Mouse (Mus musculus) embryonic facial prominence, embryonic 13.5 days (tissue): ENCODE results near the gene Tmem189. TPM values are rescaled to one million over a fixed set of nuclear protein-coding genes. Genes with fewer than 3 reads are reported as not detected.

Experiments
- ATAC-seq: fragments of 200-750 bp; cut with Nextera tagmentation; 2 replicates; pipeline ENCODE4 v1.8.0; 2017; ENCODE audit warnings: low read depth; ENCODE audit not compliant: insufficient number of reproducible peaks, insufficient read depth, low FRiP score, low TSS enrichment
- H3K27ac ChIP-seq: fragments of 300-500 bp; sonication (generic); 2 replicates; pipeline ENCODE4 v1.5.1; 2015; ENCODE audit warnings: moderate library complexity, mild to moderate bottlenecking, inconsistent platforms
- H3K27me3 ChIP-seq: fragments of 300-500 bp; sonication (generic); 2 replicates; pipeline ENCODE4 v1.6.1; 2015; ENCODE audit warnings: mild to moderate bottlenecking, inconsistent platforms
- H3K36me3 ChIP-seq: fragments of 300-500 bp; sonication (generic); 2 replicates; pipeline ENCODE4 v1.6.1; 2015; ENCODE audit warnings: mild to moderate bottlenecking, inconsistent platforms
- H3K4me1 ChIP-seq: fragments of 300-500 bp; sonication (generic); 2 replicates; pipeline ENCODE4 v1.6.1; 2015; ENCODE audit warnings: inconsistent platforms
- H3K4me2 ChIP-seq: fragments of 300-500 bp; sonication (generic); 2 replicates; pipeline ENCODE4 v1.6.1; 2015; ENCODE audit warnings: moderate library complexity, mild to moderate bottlenecking, inconsistent platforms
- H3K4me3 ChIP-seq: fragments of 300-500 bp; sonication (generic); 2 replicates; pipeline ENCODE4 v1.5.1; 2015; ENCODE audit warnings: mild to moderate bottlenecking, inconsistent platforms
- H3K9ac ChIP-seq: fragments of 300-500 bp; sonication (generic); 2 replicates; pipeline ENCODE4 v1.6.1; 2015; ENCODE audit warnings: mild to moderate bottlenecking, inconsistent platforms
- H3K9me3 ChIP-seq: fragments of 300-500 bp; sonication (generic); 2 replicates; pipeline ENCODE4 v1.6.1; 2016; ENCODE audit warnings: inconsistent platforms
- WGBS: fragments of 180-500 bp; shearing (Covaris S2); methylation state at CpG from one replicate; pipeline ENCODE4 v1.1.7; 2015; ENCODE audit warnings: mixed read lengths; 5-methylcytosine and 5-hydroxymethylcytosine counted together
- polyA plus RNA-seq: library from polyadenylated mRNA; unstranded; fragments of >200 nt; fragmentation: Nextera tagmentation; extraction: Ambion mirVana; gene quantifications from 2 replicates; pipeline ENCODE4 v1.2.1, GENCODE M21; 2015

The Tmem189 gene
- polyA plus RNA-seq, 1 experiment from 2014 or later, result 39.3 TPM

DNA sequence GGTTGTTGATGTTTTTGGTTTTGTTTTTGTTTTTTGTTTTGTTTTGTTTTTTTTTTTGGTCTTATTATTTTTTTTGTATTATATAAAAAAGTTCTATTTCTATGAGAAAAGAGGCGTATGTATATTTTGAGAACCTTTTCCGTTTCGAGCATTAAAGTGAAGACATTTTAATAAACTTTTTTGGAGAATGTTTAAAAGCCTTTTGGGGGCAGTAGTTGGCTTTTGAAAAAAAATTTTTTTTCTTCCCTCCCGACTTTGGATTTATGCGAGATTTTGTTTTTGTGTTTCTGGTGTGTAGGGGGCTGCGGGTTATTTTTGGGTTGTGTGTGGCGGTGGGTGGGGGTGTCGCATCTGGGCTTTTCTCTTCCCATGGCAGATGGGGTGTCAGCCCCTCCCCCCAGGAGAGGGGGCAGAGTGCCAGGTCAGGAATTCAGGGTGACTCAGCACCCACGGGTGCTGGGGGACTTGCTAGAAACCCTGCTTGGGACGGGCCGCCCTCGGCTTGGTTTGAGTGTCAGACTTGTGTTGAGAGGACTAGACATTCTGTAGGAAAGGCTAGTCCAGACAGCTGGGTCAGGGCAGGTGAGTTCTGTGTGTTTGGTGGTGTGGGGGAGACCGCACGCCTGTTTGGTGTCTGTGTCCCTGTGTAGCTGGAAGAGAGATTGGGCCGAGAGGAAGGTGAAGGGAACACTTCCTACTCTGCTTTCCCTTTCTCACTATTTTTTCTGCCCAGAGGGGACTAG is 768 bp upstream of the Tmem189 start:
- 52% methylated on average over 15 of the region's 15 CpGs for WGBS
- Histone ChIP-seq H3K4me2 (peak overlapping the region; percentile 97), H3K4me3 (peak overlapping the region; percentile 69), H3K9me3 (no peaks in the 10 kb centered on the region; the same call in 1 of the 2 replicates), H3K27me3 (peaks cover 57% of the 10 kb centered on the region), H3K4me1 (peaks cover 32% of the 10 kb centered on the region), H3K27ac (no peak overlapping the region), H3K9ac (peak overlapping the region; percentile 81), H3K36me3 (0 out of 2 replicates have a peak, but pooled peaks cover 3% of the 10 kb centered on the region)
- ATAC-seq, result no peak

DNA sequence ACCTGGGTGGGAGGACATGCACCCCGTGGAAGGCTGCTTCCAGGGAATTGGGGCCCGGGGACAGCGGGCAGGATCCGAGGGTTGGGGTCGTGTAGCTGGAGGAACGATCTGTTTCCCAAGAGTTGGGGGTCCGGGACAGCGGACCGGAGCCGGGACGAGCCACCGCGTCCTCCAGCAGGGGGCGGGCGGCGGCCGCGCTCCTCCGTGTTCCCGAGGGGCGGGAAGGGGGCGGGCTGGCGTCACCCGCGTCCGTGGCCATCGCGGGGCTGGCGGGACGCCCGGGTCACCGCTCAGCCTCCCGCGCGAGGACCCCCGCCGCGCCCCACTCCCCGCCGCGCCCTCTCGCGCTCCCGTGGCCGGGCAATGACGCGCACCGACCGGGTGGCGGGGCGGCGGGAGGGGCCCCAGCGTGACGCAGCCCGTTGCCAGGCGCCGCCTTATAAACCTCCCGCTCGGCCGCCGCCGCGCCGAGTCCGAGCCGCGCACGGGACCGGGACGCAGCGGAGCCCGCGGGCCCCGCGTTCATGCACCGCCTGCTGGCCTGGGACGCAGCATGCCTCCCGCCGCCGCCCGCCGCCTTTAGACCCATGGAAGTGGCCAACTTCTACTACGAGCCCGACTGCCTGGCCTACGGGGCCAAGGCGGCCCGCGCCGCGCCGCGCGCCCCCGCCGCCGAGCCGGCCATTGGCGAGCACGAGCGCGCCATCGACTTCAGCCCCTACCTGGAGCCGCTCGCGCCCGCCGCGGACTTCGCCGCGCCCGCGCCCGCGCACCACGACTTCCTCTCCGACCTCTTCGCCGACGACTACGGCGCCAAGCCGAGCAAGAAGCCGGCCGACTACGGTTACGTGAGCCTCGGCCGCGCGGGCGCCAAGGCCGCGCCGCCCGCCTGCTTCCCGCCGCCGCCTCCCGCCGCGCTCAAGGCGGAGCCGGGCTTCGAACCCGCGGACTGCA is 847 bp downstream of the Tmem189 start, which contains the start of gene Cebpb:
Gene Cebpb (plus strand): TSS at position 418 of the 954 bp plus-strand sequence.
- peaks cover 32% of the 10 kb centered on the region for H3K4me1 ChIP-seq
- peaks cover 57% of the 10 kb centered on the region for H3K27me3 ChIP-seq
- H3K9me3 ChIP-seq, result no peaks in the 10 kb centered on the region
- peak; percentile 63; the same call in 1 of the 2 replicates for ATAC-seq
- H3K4me3 ChIP-seq, result peak within 1 kb of the TSS; percentile 69
- peak within 1 kb of the TSS; percentile 81 for H3K9ac ChIP-seq
- peak within 1 kb of the TSS; percentile 97 for H3K4me2 ChIP-seq
- under 1% methylated on average over 113 of the region's 147 CpGs for WGBS
- 0 out of 2 replicates have a peak, but pooled peaks cover 3% of the 10 kb centered on the region for H3K36me3 ChIP-seq
- H3K27ac ChIP-seq, result peak within 1 kb of the TSS; percentile 73

DNA sequence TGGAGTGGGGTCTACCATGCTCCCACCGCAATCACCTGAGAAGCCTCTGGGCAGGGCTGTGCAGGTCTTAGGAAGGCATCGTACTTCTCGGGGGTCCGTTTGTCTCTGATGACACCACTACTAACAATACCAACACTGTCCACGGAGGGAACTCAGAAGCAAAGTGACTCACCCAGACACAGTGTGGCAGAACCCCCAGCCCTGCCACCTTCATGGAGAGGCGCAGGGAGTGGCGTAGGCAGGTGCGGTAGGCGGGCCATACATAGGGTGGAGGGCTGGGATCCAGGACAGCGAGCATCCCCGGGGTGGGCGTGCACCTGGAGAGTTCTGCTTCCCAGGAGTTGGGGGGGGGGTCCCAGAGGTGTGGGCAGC is 1.5 kb downstream of the Tmem189 start:
- 0 out of 2 replicates have a peak, but pooled peaks cover 3% of the 10 kb centered on the region for H3K36me3 ChIP-seq
- H3K27me3 ChIP-seq, result peaks cover 57% of the 10 kb centered on the region
- WGBS, result 20% methylated on average over 12 of the region's 12 CpGs
- H3K4me1 ChIP-seq, result peaks cover 32% of the 10 kb centered on the region
- H3K27ac ChIP-seq, result no peak overlapping the region
- peak; percentile 16; the same call in 1 of the 2 replicates for ATAC-seq
- H3K9me3 ChIP-seq, result no peaks in the 10 kb centered on the region
- H3K4me3 ChIP-seq, result peak overlapping the region; percentile 69
- peak overlapping the region; percentile 81 for H3K9ac ChIP-seq
- H3K4me2 ChIP-seq, result peak overlapping the region; percentile 97

DNA sequence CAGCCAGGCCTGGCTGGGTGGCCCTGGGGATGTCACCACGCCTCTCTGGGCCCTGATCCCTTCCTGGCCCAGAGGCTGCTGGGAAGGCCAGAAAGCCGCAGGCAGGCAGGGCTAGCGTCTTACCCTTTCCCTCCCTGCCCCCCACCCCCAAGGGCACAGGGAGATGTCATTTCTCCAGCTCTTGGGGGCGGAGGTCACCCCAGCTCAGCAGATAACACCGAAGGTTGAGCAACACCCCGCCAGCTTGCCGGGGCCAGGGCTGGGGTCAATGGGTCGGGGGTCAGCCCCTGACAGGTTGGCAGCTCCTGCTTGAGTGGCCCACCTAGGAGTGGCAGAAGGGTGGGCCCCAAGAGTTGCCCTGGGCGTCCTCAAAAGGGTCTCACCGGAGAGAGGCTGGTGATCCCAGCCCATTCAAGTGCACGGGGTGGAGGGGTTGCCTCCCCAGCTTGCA is 1.9 kb downstream of the Tmem189 start:
- H3K9ac ChIP-seq, result no peak overlapping the region
- WGBS, result 37% methylated on average over 11 of the region's 11 CpGs
- 0 out of 2 replicates have a peak, but pooled peaks cover 3% of the 10 kb centered on the region for H3K36me3 ChIP-seq
- peaks cover 57% of the 10 kb centered on the region for H3K27me3 ChIP-seq
- no peak overlapping the region for H3K4me2 ChIP-seq
- no peak overlapping the region for H3K4me3 ChIP-seq
- no peaks in the 10 kb centered on the region for H3K9me3 ChIP-seq
- ATAC-seq, result no peak
- H3K27ac ChIP-seq, result no peak overlapping the region
- H3K4me1 ChIP-seq, result peaks cover 32% of the 10 kb centered on the region

GRCm38 (mm10) chr2:167687250-167687586 is 2.4 kb downstream of the Tmem189 start:
- 77% methylated on average over 4 of the region's 4 CpGs for WGBS
- H3K4me3 ChIP-seq, result no peak overlapping the region

DNA sequence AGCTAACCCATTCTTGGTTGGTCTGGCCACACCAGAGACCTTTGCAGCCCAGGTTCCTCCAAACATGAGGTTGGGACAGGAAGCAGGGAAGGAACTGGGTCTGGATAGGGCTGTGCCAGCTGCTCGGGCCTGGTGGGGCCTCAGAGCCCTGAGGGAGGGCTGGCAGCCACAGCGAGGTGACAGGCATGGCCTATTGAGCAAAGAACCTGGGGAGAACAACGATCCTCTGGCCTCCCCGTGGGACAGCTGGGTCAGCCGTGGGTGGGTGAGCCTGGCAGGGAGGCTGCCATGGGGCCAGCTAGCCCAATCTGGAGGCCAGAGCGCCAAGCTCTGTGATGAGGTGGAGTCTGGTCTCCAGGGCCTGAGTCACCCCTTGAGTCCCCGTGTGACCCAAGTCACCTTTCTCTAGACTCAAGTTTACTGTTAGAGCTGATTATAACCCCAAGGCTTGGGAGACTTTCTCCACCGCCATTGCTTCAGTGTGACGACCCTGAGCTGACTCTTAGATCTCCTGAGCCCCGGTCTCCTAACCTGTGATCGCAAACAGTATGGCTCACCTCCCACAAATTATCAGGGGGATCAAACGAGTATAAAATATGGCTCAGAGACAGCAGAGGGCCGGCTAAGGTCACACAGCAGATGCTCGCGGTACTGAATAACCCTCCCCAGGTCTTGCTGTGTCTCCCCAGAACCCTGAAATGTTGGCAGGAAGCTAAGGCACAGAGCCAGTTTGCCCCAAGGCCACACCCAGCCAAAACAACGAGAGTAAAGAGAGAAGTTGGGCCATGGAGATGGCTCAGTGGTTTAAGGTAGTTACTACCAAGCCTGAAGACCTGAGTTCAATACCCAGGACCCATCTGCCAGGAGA is 3.0 kb downstream of the Tmem189 start:
- no peaks in the 10 kb centered on the region for H3K9me3 ChIP-seq
- ATAC-seq, result no peak
- no peak overlapping the region for H3K9ac ChIP-seq
- peaks cover 29% of the 10 kb centered on the region; the same call in 1 of the 2 replicates for H3K4me1 ChIP-seq
- H3K36me3 ChIP-seq, result no peaks in the 10 kb centered on the region
- no peak overlapping the region for H3K4me3 ChIP-seq
- no peak overlapping the region for H3K27ac ChIP-seq
- peaks cover 46% of the 10 kb centered on the region for H3K27me3 ChIP-seq
- WGBS, result 73% methylated on average over 16 of the region's 16 CpGs
- H3K4me2 ChIP-seq, result no peak overlapping the region

More at GRCm38 (mm10) chr2:167687250-167687586, 2.4 kb downstream of the Tmem189 start:
- H3K4me1 ChIP-seq, result peaks cover 29% of the 10 kb centered on the region; the same call in 1 of the 2 replicates
- H3K9ac ChIP-seq, result no peak overlapping the region
- no peak for ATAC-seq
- 0 out of 2 replicates have a peak, but pooled peaks cover 2% of the 10 kb centered on the region for H3K36me3 ChIP-seq
- H3K27me3 ChIP-seq, result peaks cover 52% of the 10 kb centered on the region
- H3K4me2 ChIP-seq, result no peak overlapping the region
- H3K9me3 ChIP-seq, result no peaks in the 10 kb centered on the region
- no peak overlapping the region for H3K27ac ChIP-seq

GRCm38 (mm10) chr2:167685865-167686264 is 3.8 kb downstream of the Tmem189 start:
- no peak for ATAC-seq
- H3K27ac ChIP-seq, result no peak overlapping the region
- H3K36me3 ChIP-seq, result no peaks in the 10 kb centered on the region
- H3K4me1 ChIP-seq, result peaks cover 22% of the 10 kb centered on the region; the same call in 1 of the 2 replicates
- H3K27me3 ChIP-seq, result peaks cover 38% of the 10 kb centered on the region
- whole genome bisulfite sequencing, result 77% methylated on average over 3 of the region's 3 CpGs
- no peak overlapping the region for H3K4me2 ChIP-seq
- H3K4me3 ChIP-seq, result no peak overlapping the region
- H3K9ac ChIP-seq, result no peak overlapping the region
- H3K9me3 ChIP-seq, result no peaks in the 10 kb centered on the region

DNA sequence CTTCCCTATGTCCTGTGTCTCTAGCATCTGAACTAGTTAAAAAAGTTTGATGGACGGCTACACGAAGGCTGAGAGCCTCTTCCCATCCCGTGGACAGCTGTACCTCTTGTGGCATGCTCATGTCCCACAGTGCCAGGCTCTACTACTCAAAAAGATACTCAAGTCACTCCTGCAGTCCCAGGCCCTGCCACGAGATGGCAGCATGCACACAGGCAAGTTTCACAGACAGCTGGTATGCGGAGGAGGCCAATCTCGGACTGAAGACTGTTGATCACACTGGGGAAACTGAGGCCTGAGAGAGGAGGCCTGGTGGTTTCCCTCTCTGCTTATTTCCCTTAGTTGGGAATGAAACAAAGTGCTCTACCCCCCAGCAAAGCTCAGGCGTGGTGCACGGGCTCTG is 4.5 kb downstream of the Tmem189 start:
- no peak overlapping the region for H3K4me2 ChIP-seq
- 8% methylated on average over 8 of the region's 8 CpGs for WGBS
- H3K4me1 ChIP-seq, result peaks cover 17% of the 10 kb centered on the region; the same call in 1 of the 2 replicates
- no peak overlapping the region for H3K9ac ChIP-seq
- H3K27ac ChIP-seq, result no peak overlapping the region
- H3K27me3 ChIP-seq, result peaks cover 32% of the 10 kb centered on the region
- H3K9me3 ChIP-seq, result no peaks in the 10 kb centered on the region
- no peak for ATAC-seq
- no peak overlapping the region for H3K4me3 ChIP-seq
- H3K36me3 ChIP-seq, result no peaks in the 10 kb centered on the region

DNA sequence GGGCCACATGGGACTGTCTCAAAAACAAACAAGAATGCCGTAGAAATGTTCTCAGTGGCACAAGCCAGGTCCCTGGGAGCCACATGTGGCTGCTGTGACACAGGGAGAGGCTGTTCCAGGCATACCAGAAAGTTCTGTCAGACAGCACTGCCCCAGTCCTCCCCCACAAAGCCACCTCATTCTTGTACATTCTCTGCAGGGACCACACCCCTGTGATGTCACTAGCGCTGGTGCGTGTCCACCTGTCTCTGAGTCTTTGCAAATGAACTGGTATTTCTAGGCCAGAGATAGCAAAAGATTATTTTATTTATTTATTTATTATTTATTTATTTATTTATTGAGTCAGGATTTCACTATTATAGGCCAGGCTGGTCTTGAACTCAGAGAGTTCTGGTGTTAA is 5.9 kb downstream of the Tmem189 start:
- no peak overlapping the region for H3K4me3 ChIP-seq
- WGBS, result 77% methylated on average over 3 of the region's 3 CpGs
- H3K27ac ChIP-seq, result no peak overlapping the region
- H3K36me3 ChIP-seq, result no peaks in the 10 kb centered on the region
- peaks cover 21% of the 10 kb centered on the region for H3K27me3 ChIP-seq
- H3K4me1 ChIP-seq, result peaks cover 7% of the 10 kb centered on the region; the same call in 1 of the 2 replicates
- no peak for ATAC-seq
- H3K4me2 ChIP-seq, result no peak overlapping the region
- no peak overlapping the region for H3K9ac ChIP-seq
- no peaks in the 10 kb centered on the region for H3K9me3 ChIP-seq

DNA sequence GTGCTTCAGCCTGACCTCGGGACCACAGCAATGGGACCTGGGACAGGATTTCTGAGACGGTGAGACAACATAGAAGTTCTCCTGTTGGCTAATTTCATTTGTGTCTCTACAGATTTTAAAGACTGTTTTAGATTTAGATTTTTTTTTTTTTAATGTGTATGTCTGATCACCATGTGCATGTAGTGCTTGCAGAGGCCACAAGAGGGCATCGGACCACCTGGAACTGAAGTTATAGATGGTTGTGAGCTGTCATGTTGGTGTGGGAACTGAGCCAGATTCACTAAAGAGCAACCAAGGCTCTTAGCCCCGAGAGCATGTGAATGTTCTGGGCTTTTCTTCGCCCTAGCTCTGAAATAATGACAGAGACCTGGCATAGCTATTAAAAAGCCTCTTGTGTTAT is 9.0 kb downstream of the Tmem189 start:
- H3K9me3 ChIP-seq, result no peaks in the 10 kb centered on the region
- 40% methylated on average over 5 of the region's 5 CpGs for WGBS
- no peak overlapping the region for H3K4me2 ChIP-seq
- no peak overlapping the region for H3K4me3 ChIP-seq
- no peak overlapping the region for H3K9ac ChIP-seq
- H3K36me3 ChIP-seq, result no peaks in the 10 kb centered on the region
- no peak overlapping the region for H3K27ac ChIP-seq
- no peak for ATAC-seq
- H3K27me3 ChIP-seq, result no peaks in the 10 kb centered on the region
- H3K4me1 ChIP-seq, result no peaks in the 10 kb centered on the region
